Mouse (Mus musculus) testis, postnatal 14 days (tissue): Measurements from ENCODE around the gene Tex10.
A peak's percentile ranks its signal among the peaks of the same experiment; 100 is the strongest.

ENCODE experiments used
- DNase-seq: peaks from one replicate; pipeline ENCODE4 v3.0.0; 2021; ENCODE audit warnings: low spot score

Tex10 gene

GRCm38 (mm10) chr4:48403066-48403640, 70.1 kb downstream of the Tex10 start:
- DNase-seq, result no peak

DNA sequence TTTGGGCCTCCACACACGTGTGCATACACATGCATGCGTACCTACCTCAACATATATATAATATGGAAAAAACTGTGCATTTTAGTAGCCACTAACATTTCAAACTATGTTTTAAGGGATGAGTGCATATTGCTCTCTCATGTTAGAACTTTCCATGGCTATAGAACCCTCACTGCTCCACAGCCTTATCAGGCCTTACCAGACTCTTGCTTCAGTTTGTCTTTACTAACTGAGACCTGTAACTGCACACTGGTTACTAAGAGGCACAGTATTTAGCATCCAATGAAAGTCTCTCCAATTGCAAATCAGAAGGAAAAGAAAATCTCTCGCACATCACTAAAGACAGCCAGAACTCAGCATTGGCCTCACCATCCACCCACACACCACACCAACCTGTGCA, 76.3 kb downstream of the Tex10 start:
- DNase-seq, result no peak

DNA sequence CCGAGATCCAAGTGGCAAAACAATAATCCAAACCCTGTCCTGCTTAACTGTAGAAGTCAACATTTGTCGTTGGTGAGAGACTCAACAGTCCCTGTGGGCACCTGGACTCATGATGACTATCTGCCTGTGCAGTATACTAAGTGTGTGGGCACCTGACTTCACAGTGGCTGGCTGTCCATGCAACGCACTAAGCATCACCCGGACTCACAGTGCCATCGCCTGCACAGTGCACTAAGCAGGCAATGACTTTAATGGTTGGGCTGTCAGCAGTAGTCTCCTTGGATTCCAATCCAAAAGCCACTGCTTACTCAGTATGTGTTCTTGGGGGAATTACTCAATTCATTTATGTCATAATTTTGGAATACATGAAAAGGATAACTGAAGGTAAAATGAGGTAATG, 90.8 kb downstream of the Tex10 start:
- DNase-seq, result no peak

DNA sequence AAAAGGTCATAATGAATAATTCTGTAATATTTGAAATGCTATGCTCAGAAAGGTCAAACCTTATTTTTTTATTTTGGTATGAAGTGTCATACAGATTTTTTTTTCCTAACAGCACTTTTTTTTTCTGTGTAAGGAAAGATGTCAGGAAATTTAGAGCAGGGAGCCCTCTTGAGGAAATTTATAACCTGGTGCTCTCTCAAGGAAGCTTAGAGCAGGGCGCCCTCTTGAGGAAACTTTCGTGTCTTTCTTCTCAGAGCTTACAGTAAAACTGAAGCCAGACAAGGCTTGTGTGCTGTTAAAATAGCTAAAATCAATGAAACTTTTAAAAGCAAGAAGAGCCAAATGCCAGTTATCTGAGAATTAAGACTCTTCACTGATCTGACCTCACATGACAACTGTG, 92.3 kb downstream of the Tex10 start:
- DNase-seq, result peak; percentile 12
